Mouse (Mus musculus) kidney, postnatal 25 days (tissue): ENCODE results near the gene Syt3.

Experiments
- DNase-seq, 2 experiments: peaks; one replicate each; pipeline ENCODE4 v3.0.0; 2021; ENCODE audit warnings: mixed read lengths in 2 of 2

Gene Syt3

GRCm38 (mm10) chr7:44413307-44413706, 29.4 kb downstream of the Syt3 start:
- DNase-seq, result no peak

- DNase-seq, result no peak
Observed at GRCm38 (mm10) chr7:44427666-44428065, 43.8 kb downstream of the Syt3 start.

GRCm38 (mm10) chr7:44428171-44428950, 44.5 kb downstream of the Syt3 start:
- DNase-seq, result no peak

- DNase-seq, result no peak
Observed at GRCm38 (mm10) chr7:44428968-44429521, 45.1 kb downstream of the Syt3 start, which contains the start of gene Lrrc4b. Lrrc4b (plus strand) TSS chr7:44429018.

- DNase-seq, result no peak
Observed at GRCm38 (mm10) chr7:44429534-44430488, 45.9 kb downstream of the Syt3 start.

- no peak for DNase-seq
Observed at GRCm38 (mm10) chr7:44432550-44432949, 48.6 kb downstream of the Syt3 start.

GRCm38 (mm10) chr7:44433371-44433770, 49.5 kb downstream of the Syt3 start:
- DNase-seq, result peak in 1 of 2 experiments; percentile 15

- no peak for DNase-seq
Observed at GRCm38 (mm10) chr7:44434089-44434488, 50.2 kb downstream of the Syt3 start.

- no peak for DNase-seq
Observed at GRCm38 (mm10) chr7:44435796-44436195, 51.9 kb downstream of the Syt3 start.

GRCm38 (mm10) chr7:44436267-44436666, 52.4 kb downstream of the Syt3 start:
- no peak for DNase-seq

GRCm38 (mm10) chr7:44437188-44437587, 53.3 kb downstream of the Syt3 start:
- no peak for DNase-seq

- no peak for DNase-seq
Observed at GRCm38 (mm10) chr7:44437933-44438332, 54.0 kb downstream of the Syt3 start.

GRCm38 (mm10) chr7:44439696-44440095, 55.8 kb downstream of the Syt3 start:
- DNase-seq, result no peak

GRCm38 (mm10) chr7:44440479-44440878, 56.6 kb downstream of the Syt3 start:
- no peak for DNase-seq

GRCm38 (mm10) chr7:44441180-44441579, 57.3 kb downstream of the Syt3 start:
- DNase-seq, result no peak

GRCm38 (mm10) chr7:44441648-44442109, 57.8 kb downstream of the Syt3 start:
- DNase-seq, result no peak

- DNase-seq, result no peak
Observed at GRCm38 (mm10) chr7:44442407-44442821, 58.5 kb downstream of the Syt3 start.

- DNase-seq, result no peak
Observed at GRCm38 (mm10) chr7:44443268-44444173, 59.6 kb downstream of the Syt3 start.

- no peak for DNase-seq
Observed at GRCm38 (mm10) chr7:44444886-44445527, 61.1 kb downstream of the Syt3 start.

GRCm38 (mm10) chr7:44445528-44445923, 61.6 kb downstream of the Syt3 start:
- DNase-seq, result no peak

- DNase-seq, result no peak
Observed at GRCm38 (mm10) chr7:44446070-44446855, 62.4 kb downstream of the Syt3 start.
